Mouse (Mus musculus) midbrain, embryonic 12.5 days (tissue): ENCODE data around the gene Mfap1b. TPM values are rescaled to one million over a fixed set of nuclear protein-coding genes. Genes with fewer than 3 reads are reported as not detected.
"Not testable (repeated sequence)": the region's sequence is repeated elsewhere in the genome, so short reads cannot be mapped to it uniquely, and the experiment has no call there.

Source experiments
- ATAC-seq: fragments of 200-750 bp; cut with Nextera tagmentation; 2 replicates; pipeline ENCODE4 v1.8.0; 2017; ENCODE audit warnings: low read depth, moderate TSS enrichment, moderate library complexity; ENCODE audit not compliant: low FRiP score
- H3K27ac ChIP-seq: fragments of 300-500 bp; sonication (generic); replicated peaks from 2 replicates; pipeline ENCODE4 v1.5.1; 2016; ENCODE audit warnings: mild to moderate bottlenecking
- H3K27me3 ChIP-seq: fragments of 300-500 bp; sonication (generic); 2 replicates; pipeline ENCODE4 v1.6.1; 2016; ENCODE audit warnings: mild to moderate bottlenecking
- H3K36me3 ChIP-seq: fragments of 300-500 bp; sonication (generic); 2 replicates; pipeline ENCODE4 v1.6.1; 2016
- H3K4me1 ChIP-seq: fragments of 300-500 bp; sonication (generic); 2 replicates; pipeline ENCODE4 v1.6.1; 2016
- H3K4me2 ChIP-seq: fragments of 300-500 bp; sonication (generic); replicated peaks from 2 replicates; pipeline ENCODE4 v1.6.1; 2016; ENCODE audit warnings: mild to moderate bottlenecking, moderate library complexity
- H3K4me3 ChIP-seq: fragments of 300-500 bp; sonication (generic); 2 replicates; pipeline ENCODE4 v1.5.1; 2016; ENCODE audit warnings: mild to moderate bottlenecking
- H3K9ac ChIP-seq: fragments of 300-500 bp; sonication (generic); replicated peaks from 2 replicates; pipeline ENCODE4 v1.6.1; 2016; ENCODE audit warnings: mild to moderate bottlenecking, moderate library complexity
- H3K9me3 ChIP-seq: fragments of 300-500 bp; sonication (generic); 2 replicates; pipeline ENCODE4 v1.6.1; 2016; ENCODE audit warnings: mild to moderate bottlenecking
- WGBS: fragments of 180-500 bp; shearing (Covaris S2); methylation state at CpG from one replicate; pipeline ENCODE4 v1.1.7; 2016; 5-methylcytosine and 5-hydroxymethylcytosine counted together
- polyA plus RNA-seq: library from polyadenylated mRNA; unstranded; fragments of >200 nt; fragmentation: Nextera tagmentation; extraction: Ambion mirVana; gene quantifications from 2 replicates; pipeline ENCODE4 v1.2.1, GENCODE M21; 2016

Mfap1b gene
- polyA plus RNA-seq, 1 experiment from 2014 or later: 66.4 TPM

- peak; percentile 92 for ATAC-seq
- H3K4me3 ChIP-seq: peak within 1 kb of the TSS; percentile 60
- H3K36me3 ChIP-seq: peaks cover 14% of the 10 kb centered on the region
Measured at GRCm38 (mm10) chr2:121505942-121506882, 32.3 kb upstream of the Mfap1b start, which contains the start of the genes Mfap1a and Wdr76. Gene Mfap1a, minus strand, starts transcription at chr2:121506665. Gene Wdr76, plus strand, starts transcription at chr2:121506723.

DNA sequence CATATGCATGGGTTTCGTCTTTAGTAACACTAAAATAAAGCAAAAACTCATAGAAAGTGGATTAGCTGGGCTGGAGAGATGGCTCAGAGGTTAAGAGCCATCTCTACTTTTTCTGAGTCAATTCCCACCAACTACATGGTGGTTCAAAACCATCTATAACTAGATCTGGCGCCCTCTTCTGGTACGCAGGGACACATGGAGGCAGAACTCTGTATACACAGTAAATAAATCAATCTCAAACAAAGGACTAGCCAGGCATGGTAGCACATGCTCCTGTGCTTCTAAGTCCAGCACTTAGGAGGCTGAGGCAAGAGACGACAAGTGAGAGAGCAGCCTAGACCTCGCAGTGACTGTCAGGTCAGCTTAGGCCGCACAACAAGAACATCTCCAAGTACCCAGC lies 27.7 kb upstream of the Mfap1b start:
- 85% methylated on average over 2 of the region's 6 CpGs for WGBS
- not testable (repeated sequence) for H3K27me3 ChIP-seq, H3K4me3 ChIP-seq, H3K9ac ChIP-seq, H3K4me1 ChIP-seq, ATAC-seq, H3K4me2 ChIP-seq, H3K9me3 ChIP-seq, H3K27ac ChIP-seq
- peaks cover 10% of the 10 kb centered on the region; the same call in 1 of the 2 replicates for H3K36me3 ChIP-seq

More at GRCm38 (mm10) chr2:121505942-121506882, 32.3 kb upstream of the Mfap1b start, which contains the start of the genes Mfap1a and Wdr76:
- Histone ChIP-seq H3K27ac (peak within 1 kb of the TSS; percentile 58), H3K9ac (peak within 1 kb of the TSS; percentile 66), H3K4me2 (peak within 1 kb of the TSS; percentile 74), H3K4me1 (peaks cover 19% of the 10 kb centered on the region)
- WGBS: 5% methylated on average over 42 of the region's 42 CpGs
- H3K27me3 ChIP-seq, H3K9me3 ChIP-seq: not testable (repeated sequence)

DNA sequence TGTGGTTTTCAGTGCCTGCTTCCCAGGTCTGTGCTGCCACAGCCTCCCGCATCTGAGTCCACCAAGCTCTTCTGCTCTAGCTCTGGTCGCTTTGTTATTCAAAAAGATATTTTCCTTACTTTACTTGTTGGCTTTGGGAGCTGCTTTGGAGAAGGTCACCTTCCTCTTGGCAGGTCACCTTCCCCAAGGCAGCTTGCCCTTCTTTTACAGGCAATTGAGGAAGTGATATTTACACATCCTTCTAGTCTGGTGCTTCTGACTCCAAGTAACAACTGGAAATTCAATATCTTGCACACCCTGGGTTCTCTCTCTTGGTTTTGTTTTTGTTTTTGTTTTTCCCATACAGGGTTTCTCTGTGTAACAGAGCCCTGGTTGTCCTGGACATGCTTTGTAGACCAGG lies 10.5 kb upstream of the Mfap1b start:
- ATAC-seq, H3K9me3 ChIP-seq, H3K4me3 ChIP-seq, H3K4me1 ChIP-seq, H3K4me2 ChIP-seq, H3K27me3 ChIP-seq, H3K27ac ChIP-seq, H3K36me3 ChIP-seq, H3K9ac ChIP-seq: not testable (repeated sequence)
- WGBS: 79% methylated on average over 2 of the region's 2 CpGs

GRCm38 (mm10) chr2:121483576-121483975 lies 9.7 kb upstream of the Mfap1b start:
- Histone ChIP-seq H3K4me2 (no peak overlapping the region), H3K9ac (no peak overlapping the region), H3K9me3 (no peaks in the 10 kb centered on the region), H3K4me3 (no peak overlapping the region), H3K4me1 (no peaks in the 10 kb centered on the region), H3K27me3 (0 out of 2 replicates have a peak, but pooled peaks cover 4% of the 10 kb centered on the region), H3K27ac (no peak overlapping the region), H3K36me3 (no peaks in the 10 kb centered on the region)
- no peak for ATAC-seq
- 44% methylated on average over 8 of the region's 8 CpGs for WGBS

- not testable (repeated sequence) for H3K27ac ChIP-seq, H3K4me2 ChIP-seq, H3K27me3 ChIP-seq, H3K36me3 ChIP-seq, H3K9ac ChIP-seq, H3K4me1 ChIP-seq, ATAC-seq, H3K4me3 ChIP-seq, H3K9me3 ChIP-seq
- 85% methylated on average over 13 of the region's 13 CpGs for WGBS
Measured at GRCm38 (mm10) chr2:121480916-121481315, 7.0 kb upstream of the Mfap1b start.

GRCm38 (mm10) chr2:121480498-121480897 lies 6.6 kb upstream of the Mfap1b start:
- Histone ChIP-seq H3K36me3 (no peaks in the 10 kb centered on the region), H3K27ac (no peak overlapping the region), H3K27me3 (0 out of 2 replicates have a peak, but pooled peaks cover 4% of the 10 kb centered on the region), H3K4me3 (no peak overlapping the region), H3K4me1 (no peaks in the 10 kb centered on the region), H3K9ac (no peak overlapping the region), H3K9me3 (no peaks in the 10 kb centered on the region), H3K4me2 (no peak overlapping the region)
- 55% methylated on average over 3 of the region's 3 CpGs for WGBS
- no peak for ATAC-seq

GRCm38 (mm10) chr2:121477491-121478266 lies 3.8 kb upstream of the Mfap1b start:
- Histone ChIP-seq H3K36me3 (no peaks in the 10 kb centered on the region), H3K4me1 (peaks cover 3% of the 10 kb centered on the region), H3K27me3 (no peaks in the 10 kb centered on the region), H3K4me2 (no peak overlapping the region), H3K4me3 (no peak overlapping the region), H3K9me3 (no peaks in the 10 kb centered on the region), H3K9ac (no peak overlapping the region), H3K27ac (no peak overlapping the region)
- 76% methylated on average over 3 of the region's 3 CpGs for WGBS
- no peak for ATAC-seq

DNA sequence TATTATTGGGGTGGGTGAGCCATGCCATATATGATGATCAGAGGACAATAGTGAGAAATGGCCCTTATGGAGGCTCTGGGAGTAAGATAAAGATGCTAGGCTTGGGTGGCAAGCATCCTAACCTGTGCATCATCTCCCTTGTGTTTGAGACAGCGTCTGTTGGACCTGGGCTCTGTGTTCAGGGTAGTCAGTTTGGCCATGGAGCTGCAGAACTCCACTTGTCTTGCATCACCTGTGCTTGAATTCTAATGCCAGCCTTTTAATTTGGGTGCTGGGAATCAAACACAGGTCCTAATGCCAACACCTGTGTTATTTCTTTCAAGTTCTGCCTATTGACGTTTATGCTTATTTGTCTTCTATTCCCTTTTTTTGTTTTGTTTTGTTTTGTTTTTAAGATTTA lies 1.4 kb upstream of the Mfap1b start:
- not testable (repeated sequence) for H3K9ac ChIP-seq, H3K4me1 ChIP-seq, ATAC-seq, H3K27me3 ChIP-seq, H3K36me3 ChIP-seq, H3K4me2 ChIP-seq, H3K4me3 ChIP-seq, H3K9me3 ChIP-seq, H3K27ac ChIP-seq
- 95% methylated on average over 2 of the region's 2 CpGs for WGBS

DNA sequence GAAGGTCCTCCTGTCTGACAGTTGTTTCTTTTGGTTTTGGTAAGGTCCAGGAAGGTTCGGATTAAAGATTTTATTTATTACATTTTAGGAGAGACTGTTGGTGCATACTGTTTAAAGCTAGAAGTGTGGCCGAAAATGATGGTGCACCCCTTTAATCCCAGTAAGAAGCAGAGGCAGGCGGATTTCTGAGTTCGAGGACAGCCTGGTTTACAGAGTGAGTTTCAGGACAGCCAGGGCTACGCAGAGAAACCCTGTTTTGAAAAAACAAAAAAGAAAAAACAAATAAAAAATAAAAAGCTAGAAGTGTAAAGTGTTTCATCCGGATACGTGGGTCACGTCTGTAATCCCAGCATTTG lies 291 bp upstream of the Mfap1b start:
- Histone ChIP-seq H3K27me3 (no peaks in the 10 kb centered on the region), H3K4me3 (peak overlapping the region; percentile 64), H3K9me3 (no peaks in the 10 kb centered on the region), H3K4me1 (peaks cover 3% of the 10 kb centered on the region), H3K9ac (peak overlapping the region; percentile 63), H3K36me3 (no peaks in the 10 kb centered on the region), H3K27ac (peak overlapping the region; percentile 71), H3K4me2 (peak overlapping the region; percentile 78)
- WGBS: 38% methylated on average over 8 of the region's 8 CpGs
- no peak for ATAC-seq

- H3K36me3 ChIP-seq, H3K4me3 ChIP-seq, H3K27me3 ChIP-seq, H3K4me2 ChIP-seq, H3K27ac ChIP-seq, ATAC-seq, H3K9ac ChIP-seq, H3K4me1 ChIP-seq, H3K9me3 ChIP-seq: not testable (repeated sequence)
- 97% methylated on average over 3 of the region's 3 CpGs for WGBS
Measured at GRCm38 (mm10) chr2:121472783-121473182, 1.1 kb downstream of the Mfap1b start.

- not testable (repeated sequence) for ATAC-seq, H3K4me1 ChIP-seq
- 100% methylated on average over 2 of the region's 6 CpGs for WGBS
Measured at GRCm38 (mm10) chr2:121468982-121469381, 4.9 kb downstream of the Mfap1b start.

GRCm38 (mm10) chr2:121460071-121460470 lies 13.8 kb downstream of the Mfap1b start:
- Histone ChIP-seq H3K4me3 (no peak overlapping the region), H3K36me3 (peaks cover 19% of the 10 kb centered on the region), H3K27ac (no peak overlapping the region), H3K27me3 (no peaks in the 10 kb centered on the region), H3K4me2 (no peak overlapping the region), H3K4me1 (peaks cover 13% of the 10 kb centered on the region), H3K9me3 (no peaks in the 10 kb centered on the region), H3K9ac (no peak overlapping the region)
- WGBS: 61% methylated on average over 2 of the region's 2 CpGs
- no peak for ATAC-seq

More at GRCm38 (mm10) chr2:121468982-121469381, 4.9 kb downstream of the Mfap1b start:
- not testable (repeated sequence) for H3K36me3 ChIP-seq, H3K27me3 ChIP-seq, H3K27ac ChIP-seq, H3K4me2 ChIP-seq, H3K4me3 ChIP-seq, H3K9ac ChIP-seq, H3K9me3 ChIP-seq
